Mouse (Mus musculus) bone marrow macrophage, adult 2 months (primary cell): Measurements from ENCODE around the gene Csf1.

Source experiments
- CTCF ChIP-seq: IDR thresholded peaks from 2 replicates; pipeline ENCODE4 v1.5.1; 2012; ENCODE audit warnings: low read depth, mild to moderate bottlenecking, low read length, moderate library complexity
- POLR2A ChIP-seq: IDR thresholded peaks from 2 replicates; pipeline ENCODE4 v1.6.1; 2012; ENCODE audit warnings: mild to moderate bottlenecking, low read depth, low read length, borderline replicate concordance

DNA sequence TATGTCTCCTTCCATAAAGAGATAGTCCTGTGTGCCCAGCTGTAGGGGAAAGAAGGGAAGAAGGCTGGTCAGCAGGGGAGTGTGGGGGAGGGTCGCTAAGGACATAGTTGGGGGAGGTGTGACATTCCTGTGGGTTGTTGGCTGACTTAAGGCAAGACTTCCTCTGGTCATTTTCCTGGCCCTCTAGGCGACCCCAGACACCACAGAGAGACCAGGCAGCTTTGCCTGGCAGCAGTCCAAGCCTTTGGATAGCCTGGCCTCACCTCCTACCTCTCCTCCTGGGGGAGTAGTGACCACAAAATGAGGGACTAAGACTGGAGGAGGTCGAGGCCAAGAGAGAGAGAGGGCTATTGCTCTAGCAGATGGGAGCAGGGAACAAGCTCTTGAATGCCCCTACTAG, 17.2 kb downstream of the Csf1 start:
- TF ChIP-seq CTCF = no peak
- no peak for TF ChIP-seq POLR2A
